Comparison of ENCODE assay signal across 9 mouse cellular contexts in genomic region chr2:136108124-136109037, GRCm38 (mm10). TPM values are rescaled to one million over a fixed set of nuclear protein-coding genes. Genes with fewer than 3 reads are reported as not detected.
DNase-seq lines count a peak whose midpoint lies in the region; ATAC-seq and TF ChIP-seq lines count a peak whose summit lies in the region.
"Had no signal": no experiment of that assay in that cellular context is flagged by ENCODE, and none has a peak within 500 bp of the region (broad histone marks: within the 10 kb centered on the region; RNA-seq: fewer than 3 reads in every experiment).

No protein-coding gene starts in this region.

- peak overlapping the region; percentile 73 for H3K27ac ChIP-seq in left cerebral cortex, adult 2 months
- H3K27ac ChIP-seq in embryonic facial prominence, embryonic 13.5 days, result 0 out of 2 replicates have a peak overlapping the region, but pooled peaks have one; percentile 11
- H3K27ac ChIP-seq in limb, embryonic 11.5 days (replicated peaks; ENCODE audit: low read depth, low read length), result no peak overlapping the region
- H3K27ac ChIP-seq in heart, embryonic 10.5 days, result no peak overlapping the region

- intact Hi-C loops in left cerebral cortex, adult 2 months (cut with DNase I), result loop anchor here (2.0 kb wide), 1 partner anchor 50 kb away; no protein-coding TSS in a partner anchor

- no peak overlapping the region for H3K4me3 ChIP-seq in left cerebral cortex, adult 2 months
- H3K4me3 ChIP-seq in embryonic facial prominence, embryonic 13.5 days, result no peak overlapping the region
- no peak overlapping the region for H3K4me3 ChIP-seq in limb, embryonic 11.5 days (ENCODE audit: low read depth, low read length)
- no peak overlapping the region for H3K4me3 ChIP-seq in heart, embryonic 10.5 days
- H3K4me3 ChIP-seq: erythroblast, embryonic 14.5 days had no signal

- peaks cover 17% of the 10 kb centered on the region for H3K4me1 ChIP-seq in embryonic facial prominence, embryonic 13.5 days
- no peaks in the 10 kb centered on the region; the same call in 1 of the 2 replicates for H3K4me1 ChIP-seq in limb, embryonic 11.5 days (ENCODE audit: control insufficient read depth, insufficient read depth, low read length)
- H3K4me1 ChIP-seq in heart, embryonic 10.5 days, result no peaks in the 10 kb centered on the region

- H3K4me2 ChIP-seq in embryonic facial prominence, embryonic 13.5 days, result no peak overlapping the region
- H3K4me2 ChIP-seq in limb, embryonic 11.5 days (ENCODE audit: low read depth, severe bottlenecking), result no peak overlapping the region

- peaks cover 3% of the 10 kb centered on the region; the same call in 1 of the 2 replicates for H3K27me3 ChIP-seq in embryonic facial prominence, embryonic 13.5 days
- H3K27me3 ChIP-seq in limb, embryonic 11.5 days (ENCODE audit: control insufficient read depth, insufficient read depth, low read length), result no peaks in the 10 kb centered on the region
- no peaks in the 10 kb centered on the region for H3K27me3 ChIP-seq in heart, embryonic 10.5 days (ENCODE audit: insufficient read depth, poor library complexity, severe bottlenecking)

- no peaks in the 10 kb centered on the region for H3K9me3 ChIP-seq in embryonic facial prominence, embryonic 13.5 days
- no peaks in the 10 kb centered on the region for H3K9me3 ChIP-seq in limb, embryonic 11.5 days (ENCODE audit: control insufficient read depth, low read length)
- no peaks in the 10 kb centered on the region for H3K9me3 ChIP-seq in heart, embryonic 10.5 days

- H3K9ac ChIP-seq in embryonic facial prominence, embryonic 13.5 days, result no peak overlapping the region
- H3K9ac ChIP-seq in limb, embryonic 11.5 days (ENCODE audit: low read length), result no peak overlapping the region

- peak; percentile 37; the same call in 1 of the 2 replicates for TF ChIP-seq CTCF in left cerebral cortex, adult 2 months (IDR thresholded peaks at IDR 0.05)

- 26% methylated on average over 6 of the region's 6 CpGs for WGBS in embryonic facial prominence, embryonic 13.5 days
- WGBS in limb, embryonic 11.5 days, result 31% methylated on average over 6 of the region's 6 CpGs
- WGBS in heart, embryonic 10.5 days, result 41% methylated on average over 6 of the region's 6 CpGs

- DNase-seq in left cerebral cortex, adult 2 months (ENCODE audit: extremely low spot score in 1 of 2, low spot score in 2 of 2), result no peak
- DNase-seq in left cerebral cortex, adult 11 months (ENCODE audit: low spot score), result no peak
- peak; percentile 27 for DNase-seq in limb, embryonic 11.5 days (ENCODE audit: low spot score)
- DNase-seq in right cerebral cortex, postnatal 4 days, result peak; percentile 25
- DNase-seq in B cell, adult 2 months, result no peak
- no peak for DNase-seq in heart, embryonic 10.5 days (ENCODE audit: low spot score)
- DNase-seq in frontal cortex, postnatal 25 days (ENCODE audit: low spot score in 2 of 2), result no peak

- no peak for ATAC-seq in embryonic facial prominence, embryonic 13.5 days (ENCODE audit: insufficient number of reproducible peaks, insufficient read depth, low FRiP score, low TSS enrichment, low read depth)
- ATAC-seq in limb, embryonic 11.5 days (ENCODE audit: insufficient number of reproducible peaks, low FRiP score, low TSS enrichment, low read depth), result peak; percentile 79

- H3K36me3 ChIP-seq in embryonic facial prominence, embryonic 13.5 days, result no peaks in the 10 kb centered on the region
- H3K36me3 ChIP-seq in limb, embryonic 11.5 days (ENCODE audit: control insufficient read depth, insufficient read depth, low read length), result no peaks in the 10 kb centered on the region
- H3K36me3 ChIP-seq in heart, embryonic 10.5 days, result no peaks in the 10 kb centered on the region

RNA-seq across cellular contexts. Expression of gene Lamp5, which starts 56.3 kb away (rescaled TPM):
- 100 to 1,000 TPM; 260 to 278 TPM for total RNA-seq in left cerebral cortex, adult 2 months (2021)
- 0.47 and 1.8 TPM in 2 replicates for polyA plus RNA-seq in embryonic facial prominence, embryonic 13.5 days (2015; fragmentation: Nextera tagmentation; extraction: Ambion mirVana)
- 0.24 TPM in 1 of 2 replicates, not detected in the other for polyA plus RNA-seq in limb, embryonic 11.5 days (2014; fragmentation: Nextera tagmentation; extraction: Ambion mirVana)
- 0.13 TPM in 1 of 2 replicates, not detected in the other for polyA plus RNA-seq in heart, embryonic 10.5 days (2016; fragmentation: Nextera tagmentation; extraction: Ambion mirVana)
- polyA plus RNA-seq: erythroblast, embryonic 14.5 days had no signal

Comparison
In these comparisons a context has a peak if more than half of its experiments do, and no peak if none do; other contexts are left out.
1. DNase-seq: peak in limb, embryonic 11.5 days (single experiment) and right cerebral cortex, postnatal 4 days (single experiment); none in left cerebral cortex, adult 2 months (0 of 2), left cerebral cortex, adult 11 months (single experiment), B cell, adult 2 months (0 of 2), heart, embryonic 10.5 days (single experiment) and frontal cortex, postnatal 25 days (0 of 2).
2. H3K27ac ChIP-seq: peak in left cerebral cortex, adult 2 months (single experiment) and embryonic facial prominence, embryonic 13.5 days (single experiment); none in limb, embryonic 11.5 days (single experiment) and heart, embryonic 10.5 days (single experiment).